Mouse (Mus musculus) forebrain, embryonic 11.5 days (tissue): ENCODE measurements around the gene Dao. TPM values are rescaled to one million over a fixed set of nuclear protein-coding genes. Genes with fewer than 3 reads are reported as not detected.

Experiments
- ATAC-seq: fragments of 200-750 bp; cut with Nextera tagmentation; replicated peaks from 2 replicates; pipeline ENCODE4 v1.8.0; 2017; ENCODE audit warnings: moderate TSS enrichment; ENCODE audit not compliant: low FRiP score
- DNase-seq: peaks from one replicate; pipeline ENCODE4 v3.0.0-alpha.2; 2017; ENCODE audit warnings: low spot score
- H3K27ac ChIP-seq: fragments of 300-500 bp; sonication (generic); 2 replicates; pipeline ENCODE4 v1.5.1; 2014; ENCODE audit warnings: low read depth, low read length
- H3K27me3 ChIP-seq: fragments of 300-500 bp; sonication (generic); 2 replicates; pipeline ENCODE4 v1.6.1; 2014; ENCODE audit warnings: mild to moderate bottlenecking, low read length, mixed read lengths; ENCODE audit not compliant: control insufficient read depth, insufficient read depth
- H3K36me3 ChIP-seq: fragments of 300-500 bp; sonication (generic); 2 replicates; pipeline ENCODE4 v1.6.1; 2014; ENCODE audit warnings: mild to moderate bottlenecking, low read length, moderate library complexity, mixed read lengths; ENCODE audit not compliant: control insufficient read depth, insufficient read depth
- H3K4me1 ChIP-seq: fragments of 300-500 bp; sonication (generic); replicated peaks from 2 replicates; pipeline ENCODE4 v1.6.1; 2014; ENCODE audit warnings: low read length, mixed read lengths; ENCODE audit not compliant: control insufficient read depth, insufficient read depth
- H3K4me2 ChIP-seq: fragments of 300-500 bp; sonication (generic); 2 replicates; pipeline ENCODE4 v1.6.1; 2014; ENCODE audit warnings: low read depth, mild to moderate bottlenecking, low read length, moderate library complexity, mixed read lengths; ENCODE audit not compliant: severe bottlenecking
- H3K4me3 ChIP-seq: fragments of 300-500 bp; sonication (generic); 2 replicates; pipeline ENCODE4 v1.5.1; 2014; ENCODE audit warnings: low read depth, low read length
- H3K9ac ChIP-seq: fragments of 300-500 bp; sonication (generic); 2 replicates; pipeline ENCODE4 v1.6.1; 2014; ENCODE audit warnings: low read length
- H3K9me3 ChIP-seq: fragments of 300-500 bp; sonication (generic); 2 replicates; pipeline ENCODE4 v1.6.1; 2016; ENCODE audit warnings: low read length, mixed read lengths; ENCODE audit not compliant: control insufficient read depth
- WGBS: fragments of 180-500 bp; shearing (Covaris S2); extraction: QIAGEN DNeasy Blood & Tissue Kit; methylation state at CpG from one replicate; pipeline ENCODE4 v1.1.7; 2014; 5-methylcytosine and 5-hydroxymethylcytosine counted together
- polyA plus RNA-seq: library from polyadenylated mRNA; unstranded; fragments of >200 nt; fragmentation: Nextera tagmentation; extraction: Ambion mirVana; gene quantifications from 2 replicates; pipeline ENCODE4 v1.2.1, GENCODE M21; 2014

Gene Dao
- not detected in 2 replicates for polyA plus RNA-seq

DNA sequence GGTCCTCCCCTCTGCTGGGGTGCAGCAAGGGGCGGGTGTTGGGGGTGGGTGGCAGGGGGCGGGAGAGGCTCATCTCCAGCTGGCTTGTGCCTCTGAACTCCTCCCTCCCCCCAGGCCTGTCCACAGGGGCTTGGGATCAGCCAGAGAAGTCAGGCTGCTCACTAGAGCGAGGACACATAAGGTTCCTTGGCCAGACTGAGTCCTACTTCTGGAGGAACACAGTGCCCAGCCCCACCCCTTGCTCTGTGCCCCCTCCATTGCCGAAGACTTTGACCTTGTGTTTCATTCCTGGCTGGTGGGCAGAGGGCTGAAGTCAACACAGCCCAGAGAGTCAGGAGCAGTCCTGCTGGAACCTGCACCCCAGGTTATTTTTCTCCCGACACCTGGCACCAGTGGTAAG is at the start of gene Dao:
TSS of gene Dao (plus strand) at position 162 of the 400 bp plus-strand sequence.
- H3K9ac ChIP-seq, result no peak within 1 kb of the TSS
- H3K27ac ChIP-seq, result no peak within 1 kb of the TSS
- 64% methylated on average over 5 of the region's 5 CpGs for WGBS
- no peaks in the 10 kb centered on the region for H3K36me3 ChIP-seq
- H3K4me2 ChIP-seq, result no peak within 1 kb of the TSS
- no peak for ATAC-seq
- no peaks in the 10 kb centered on the region for H3K4me1 ChIP-seq
- H3K27me3 ChIP-seq, result no peaks in the 10 kb centered on the region
- H3K9me3 ChIP-seq, result no peaks in the 10 kb centered on the region; the same call in 1 of the 2 replicates
- H3K4me3 ChIP-seq, result no peak within 1 kb of the TSS
- no peak for DNase-seq

DNA sequence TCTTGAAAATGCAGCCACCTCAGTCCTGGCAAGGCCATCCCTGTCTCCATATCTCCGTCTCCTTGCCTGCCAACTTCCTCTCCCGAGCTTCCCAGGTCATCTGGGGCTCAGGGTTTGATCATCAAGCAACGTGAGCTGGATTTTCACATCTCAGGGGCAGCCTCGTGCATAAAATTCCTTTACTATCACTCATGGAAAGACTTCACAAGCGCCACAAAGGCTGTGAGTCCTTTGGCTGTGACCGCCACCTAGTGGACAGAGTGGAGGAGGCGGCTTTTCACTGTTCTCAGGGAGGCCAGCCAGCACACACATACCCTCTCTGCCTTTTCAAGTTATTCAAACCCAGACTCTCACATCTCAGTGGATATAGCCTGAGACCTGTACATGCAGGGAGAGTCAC is 49.1 kb upstream of the Dao start:
- no peaks in the 10 kb centered on the region for H3K27me3 ChIP-seq
- no peak overlapping the region for H3K4me2 ChIP-seq
- H3K9ac ChIP-seq, result no peak overlapping the region
- H3K36me3 ChIP-seq, result no peaks in the 10 kb centered on the region
- no peak overlapping the region for H3K27ac ChIP-seq
- 16% methylated on average over 7 of the region's 7 CpGs for WGBS
- ATAC-seq, result no peak
- H3K4me3 ChIP-seq, result no peak overlapping the region
- no peaks in the 10 kb centered on the region for H3K9me3 ChIP-seq
- peak; percentile 89 for DNase-seq
- peaks cover 4% of the 10 kb centered on the region; the same call in 1 of the 2 replicates for H3K4me1 ChIP-seq

DNA sequence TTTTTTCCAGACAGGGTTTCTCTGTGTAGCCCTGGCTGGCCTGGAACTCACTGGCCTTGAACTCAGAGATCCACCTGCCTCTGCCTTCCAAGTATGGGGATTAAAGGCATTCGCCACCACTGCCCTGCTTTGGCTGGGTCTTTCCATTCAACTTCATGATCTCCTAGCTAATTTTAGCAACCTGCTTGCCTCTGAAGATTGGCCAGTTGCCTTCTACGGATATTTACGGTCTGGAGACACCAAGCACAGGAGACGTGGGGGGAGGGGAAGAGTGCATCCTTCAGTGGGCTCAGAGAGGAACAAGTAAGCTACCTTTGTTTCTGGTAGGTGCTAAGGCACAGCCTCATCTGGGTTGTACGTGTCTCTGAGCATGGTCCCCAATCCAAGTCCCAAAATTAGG is 48.2 kb upstream of the Dao start:
- Histone ChIP-seq H3K27me3 (no peaks in the 10 kb centered on the region), H3K27ac (no peak overlapping the region), H3K4me1 (peaks cover 4% of the 10 kb centered on the region; the same call in 1 of the 2 replicates), H3K4me3 (no peak overlapping the region), H3K9ac (no peak overlapping the region), H3K36me3 (no peaks in the 10 kb centered on the region), H3K4me2 (no peak overlapping the region), H3K9me3 (no peaks in the 10 kb centered on the region)
- WGBS, result 91% methylated on average over 5 of the region's 5 CpGs
- ATAC-seq (no peak), DNase-seq (no peak)

DNA sequence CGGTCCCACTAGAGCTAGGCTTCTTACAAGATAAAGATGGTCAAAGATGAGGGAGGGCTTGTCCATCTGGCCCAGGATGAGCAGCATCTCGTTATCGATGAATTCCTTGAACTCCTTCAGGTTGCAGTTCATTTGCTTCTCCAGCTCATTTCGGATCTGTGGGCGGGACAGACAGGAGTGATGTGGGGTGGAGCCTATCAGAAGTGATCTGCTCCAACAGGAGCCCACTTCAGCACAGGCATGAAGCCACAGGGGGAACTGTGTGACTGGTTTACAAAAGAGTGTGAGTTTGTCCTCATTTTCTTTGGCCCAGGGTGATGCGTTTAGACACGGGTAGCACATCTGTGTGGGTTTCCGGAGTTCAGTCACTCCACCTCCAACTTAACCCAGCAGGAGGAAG is 47.8 kb upstream of the Dao start:
- no peaks in the 10 kb centered on the region for H3K9me3 ChIP-seq
- H3K27me3 ChIP-seq, result no peaks in the 10 kb centered on the region
- 88% methylated on average over 8 of the region's 8 CpGs for WGBS
- no peak for ATAC-seq
- no peak overlapping the region for H3K27ac ChIP-seq
- no peak overlapping the region for H3K4me2 ChIP-seq
- H3K9ac ChIP-seq, result no peak overlapping the region
- no peaks in the 10 kb centered on the region for H3K36me3 ChIP-seq
- peaks cover 4% of the 10 kb centered on the region; the same call in 1 of the 2 replicates for H3K4me1 ChIP-seq
- DNase-seq, result no peak
- no peak overlapping the region for H3K4me3 ChIP-seq

DNA sequence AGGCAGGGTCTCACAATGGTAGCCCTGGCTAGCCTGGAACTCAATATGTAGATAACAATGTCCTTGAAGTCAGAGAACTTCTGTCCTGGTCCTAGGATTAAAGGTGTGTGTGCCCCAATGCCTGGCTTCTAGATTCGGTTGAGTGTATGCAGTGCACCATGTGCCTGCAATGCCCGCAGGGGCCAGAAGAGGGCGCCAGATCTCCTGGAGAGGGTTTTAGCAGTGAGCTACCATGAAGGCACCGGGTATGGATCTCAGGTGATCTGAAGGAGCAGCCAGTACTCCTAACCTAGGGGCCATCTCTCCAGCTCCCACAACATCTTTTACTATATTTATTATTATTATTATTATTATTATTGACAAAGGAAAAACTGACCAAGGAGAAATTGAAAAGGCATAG is 47.0 kb upstream of the Dao start:
- DNase-seq (peak; percentile 95), ATAC-seq (0 out of 2 replicates have a peak, but pooled peaks have one; percentile 15)
- Histone ChIP-seq H3K4me1 (peaks cover 4% of the 10 kb centered on the region; the same call in 1 of the 2 replicates), H3K4me2 (no peak overlapping the region), H3K27ac (no peak overlapping the region), H3K9ac (no peak overlapping the region), H3K27me3 (no peaks in the 10 kb centered on the region), H3K36me3 (no peaks in the 10 kb centered on the region), H3K9me3 (no peaks in the 10 kb centered on the region), H3K4me3 (no peak overlapping the region)
- WGBS, result 7% methylated on average over 4 of the region's 4 CpGs

DNA sequence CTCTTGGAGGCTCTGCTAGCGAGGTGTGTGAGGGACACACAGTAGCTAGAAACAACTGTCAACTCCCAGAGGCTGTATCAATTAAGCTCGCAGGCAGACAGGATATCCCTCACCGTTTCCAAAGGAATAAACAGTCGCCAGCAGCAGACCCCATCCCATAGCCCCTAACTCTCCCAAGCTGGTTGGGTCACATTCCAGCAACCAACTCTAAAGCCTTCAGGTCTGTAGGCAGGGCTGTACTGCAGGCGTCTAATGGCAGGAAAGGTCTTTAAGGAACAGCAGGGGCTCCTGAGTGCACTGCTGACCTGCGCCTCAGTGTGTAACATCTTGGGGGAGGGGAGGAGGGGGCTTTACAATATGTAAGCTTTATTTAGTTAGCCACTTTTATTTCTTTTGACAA is 44.5 kb upstream of the Dao start:
- Histone ChIP-seq H3K27me3 (no peaks in the 10 kb centered on the region), H3K4me2 (no peak overlapping the region), H3K27ac (no peak overlapping the region), H3K9ac (no peak overlapping the region), H3K9me3 (no peaks in the 10 kb centered on the region), H3K4me1 (peaks cover 4% of the 10 kb centered on the region; the same call in 1 of the 2 replicates), H3K4me3 (no peak overlapping the region), H3K36me3 (no peaks in the 10 kb centered on the region; the same call in 1 of the 2 replicates)
- ATAC-seq, result no peak
- no peak for DNase-seq
- WGBS, result 9% methylated on average over 6 of the region's 6 CpGs

DNA sequence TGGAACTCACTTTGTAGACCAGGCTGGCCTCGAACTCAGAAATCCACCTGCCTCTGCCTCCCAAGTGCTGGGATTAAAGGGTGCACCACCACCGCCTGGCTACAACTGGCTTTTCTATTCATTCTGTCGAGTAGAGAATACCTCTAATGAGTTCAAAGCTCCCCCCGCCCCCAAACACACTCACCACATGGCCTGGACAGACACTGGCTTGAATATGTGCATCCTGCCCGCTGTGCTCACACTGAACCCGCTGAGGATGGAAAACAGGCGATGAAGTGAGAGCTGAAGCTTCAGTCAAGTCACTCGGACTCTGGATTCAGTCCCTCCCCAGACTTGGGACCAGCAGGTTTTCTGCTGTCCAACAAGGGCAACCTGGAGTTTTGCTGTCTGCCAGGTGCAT is 43.1 kb upstream of the Dao start:
- DNase-seq (no peak), ATAC-seq (no peak)
- Histone ChIP-seq H3K4me1 (peaks cover 4% of the 10 kb centered on the region; the same call in 1 of the 2 replicates), H3K36me3 (no peaks in the 10 kb centered on the region; the same call in 1 of the 2 replicates), H3K9me3 (no peaks in the 10 kb centered on the region), H3K27me3 (no peaks in the 10 kb centered on the region), H3K9ac (no peak overlapping the region), H3K4me3 (no peak overlapping the region), H3K4me2 (no peak overlapping the region), H3K27ac (no peak overlapping the region)
- 76% methylated on average over 8 of the region's 8 CpGs for WGBS

DNA sequence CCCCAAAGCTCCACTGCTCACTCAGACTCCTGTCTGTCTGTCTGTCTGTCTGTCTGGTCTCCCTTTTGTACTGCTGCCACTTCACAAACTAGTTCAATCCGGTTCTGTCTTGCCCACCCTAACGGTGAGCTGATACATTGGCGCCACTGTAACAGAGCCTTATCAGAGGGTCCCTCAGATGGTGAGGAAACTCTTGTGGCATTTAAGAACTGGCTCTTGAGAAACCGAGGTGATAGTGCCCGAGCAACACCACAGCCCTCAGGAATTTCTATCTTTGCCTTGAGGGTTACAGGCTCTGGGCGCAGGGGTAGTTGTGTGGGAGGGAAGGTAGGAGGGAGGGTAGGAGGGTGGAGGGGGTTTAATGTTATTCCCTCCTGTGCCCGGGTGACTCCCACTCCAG is 41.7 kb upstream of the Dao start:
- Histone ChIP-seq H3K4me3 (no peak overlapping the region), H3K9ac (no peak overlapping the region), H3K36me3 (no peaks in the 10 kb centered on the region; the same call in none of the 2 replicates), H3K9me3 (no peaks in the 10 kb centered on the region), H3K27ac (no peak overlapping the region), H3K4me2 (no peak overlapping the region), H3K27me3 (no peaks in the 10 kb centered on the region), H3K4me1 (peaks cover 4% of the 10 kb centered on the region; the same call in 1 of the 2 replicates)
- DNase-seq (no peak), ATAC-seq (no peak)
- 85% methylated on average over 7 of the region's 7 CpGs for WGBS

DNA sequence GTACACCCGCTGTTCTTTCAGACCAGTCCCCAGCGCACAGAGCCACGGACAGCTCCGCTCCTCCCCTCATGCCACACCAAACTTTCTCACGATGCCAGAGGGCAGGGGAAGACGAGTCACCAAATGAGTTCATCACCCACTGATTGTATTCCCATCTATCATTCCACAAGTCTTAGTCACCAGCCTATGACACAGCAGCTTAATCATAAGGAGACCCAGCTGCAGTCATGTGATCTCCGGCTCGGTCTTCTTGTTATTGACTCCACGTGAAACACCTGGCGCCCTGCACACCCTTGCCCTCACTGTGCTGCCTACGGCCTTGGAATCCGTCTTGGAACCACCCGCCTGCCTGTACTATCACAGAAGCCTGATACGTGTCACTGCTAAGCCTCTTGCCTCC is 38.5 kb upstream of the Dao start:
- Histone ChIP-seq H3K4me1 (no peaks in the 10 kb centered on the region), H3K4me3 (no peak overlapping the region), H3K27me3 (no peaks in the 10 kb centered on the region), H3K27ac (no peak overlapping the region), H3K9me3 (no peaks in the 10 kb centered on the region), H3K4me2 (no peak overlapping the region), H3K36me3 (no peaks in the 10 kb centered on the region; the same call in none of the 2 replicates), H3K9ac (no peak overlapping the region)
- no peak for DNase-seq
- no peak for ATAC-seq
- WGBS, result 91% methylated on average over 14 of the region's 14 CpGs
